Mouse (Mus musculus) Patski (cell line): Measurements from ENCODE around the gene Gm45713. TPM values are rescaled to one million over a fixed set of nuclear protein-coding genes. Genes with fewer than 3 reads are reported as not detected.

Experiments used
- ATAC-seq: fragments of 100-300 bp; one replicate; pipeline ENCODE4 v1.8.0; 2021
- CTCF ChIA-PET: fragments of 350-600 bp; sonication (Branson Sonifier 250); formaldehyde crosslinking; loops from one replicate; lab custom pipeline; 2022; ENCODE audit warnings: inconsistent platforms; lab: Charles Lee
- POLR2A ChIA-PET: fragments of 350-600 bp; sonication (Branson Sonifier 250); formaldehyde crosslinking; loops from one replicate; lab custom pipeline; 2022; ENCODE audit warnings: antibody characterized with exemption, inconsistent platforms; lab: Charles Lee
- DNase-seq: peaks from one replicate; pipeline ENCODE4 v3.0.0-alpha.2; 2011; ENCODE audit warnings: low read depth, low spot score
- H3K27me3 ChIP-seq: fragments of 371-371 bp; one replicate; pipeline ENCODE4 v1.5.1; 2021
- CTCF ChIP-seq: fragments of 100-300 bp; IDR thresholded peaks from one replicate; pipeline ENCODE4 v1.5.1; 2021
- in situ Hi-C: fragments of 300-500 bp; cut with MboI; formaldehyde crosslinking; loops from 3 replicates; pipeline ENCODE4 v1.11.1; 2018; ENCODE audit warnings: low pct_unique_long_range_greater_than_20kb, mixed read lengths
- polyA plus RNA-seq: library from polyadenylated mRNA; unstranded; gene quantifications from one replicate; pipeline ENCODE4 v1.2.3, GENCODE M21; 2021

The Gm45713 gene
- polyA plus RNA-seq, 1 experiment from 2014 or later = not detected

DNA sequence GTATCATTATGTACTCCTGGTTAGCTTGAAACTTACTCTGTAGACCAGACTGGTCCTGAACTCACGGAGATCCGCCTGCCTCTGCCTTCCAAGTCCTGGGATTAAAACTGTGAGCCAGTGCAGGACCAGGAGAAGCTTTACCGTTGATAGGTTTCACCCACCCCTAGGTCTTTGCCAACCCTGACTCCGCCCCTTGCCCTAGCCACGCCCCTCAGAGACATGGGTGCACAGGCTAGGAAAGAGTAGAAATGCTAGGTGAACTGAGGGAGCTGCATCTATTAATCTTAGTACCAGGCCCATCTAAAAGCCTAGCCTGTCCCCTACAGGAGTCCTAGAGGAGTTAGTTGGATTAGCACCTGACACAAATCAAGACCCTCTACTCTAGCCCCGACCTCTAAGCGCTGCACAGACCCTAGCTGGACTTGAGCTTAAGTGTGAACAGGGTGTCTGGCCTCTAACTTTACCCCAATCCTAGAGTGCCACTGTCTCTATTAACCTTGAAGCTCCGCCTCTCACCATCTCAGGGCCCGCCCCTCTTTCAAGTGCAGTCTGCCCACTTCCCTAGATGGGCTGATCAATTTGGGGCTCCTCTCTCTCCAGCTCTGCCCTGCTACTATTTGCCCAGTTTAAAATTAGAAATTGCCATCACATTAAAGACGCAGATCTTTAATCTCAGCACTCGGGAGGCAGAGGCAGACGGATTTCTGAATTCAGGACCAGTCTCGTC lies 45.6 kb downstream of the Gm45713 start:
- H3K27me3 ChIP-seq = no peaks in the 10 kb centered on the region
- ChIA-PET CTCF (no interaction called here), POLR2A (no interaction called here)
- ATAC-seq = no peak
- TF ChIP-seq CTCF = no peak
- in situ Hi-C loops = no loop called here
- DNase-seq = no peak

DNA sequence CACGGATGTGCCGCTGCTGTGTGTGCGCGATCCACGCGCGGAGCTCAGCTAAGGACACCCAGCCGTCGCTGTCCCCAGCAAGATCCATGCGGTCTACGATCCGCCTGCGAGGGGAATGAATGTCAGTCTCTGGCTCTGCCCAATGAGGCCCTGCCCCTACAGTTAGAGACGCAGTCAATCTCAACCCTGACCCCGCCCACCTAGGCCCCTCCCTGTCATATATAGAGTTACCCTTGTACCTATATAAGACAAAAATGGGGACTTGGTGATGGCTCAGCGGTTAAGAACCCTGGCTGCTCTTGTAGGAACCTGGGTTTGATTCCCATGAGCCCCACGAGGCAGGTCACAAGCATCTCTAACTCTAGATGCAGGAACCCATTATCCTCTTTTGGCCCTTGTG lies 47.4 kb downstream of the Gm45713 start:
- POLR2A ChIA-PET = no interaction called here
- no peak for TF ChIP-seq CTCF

DNA sequence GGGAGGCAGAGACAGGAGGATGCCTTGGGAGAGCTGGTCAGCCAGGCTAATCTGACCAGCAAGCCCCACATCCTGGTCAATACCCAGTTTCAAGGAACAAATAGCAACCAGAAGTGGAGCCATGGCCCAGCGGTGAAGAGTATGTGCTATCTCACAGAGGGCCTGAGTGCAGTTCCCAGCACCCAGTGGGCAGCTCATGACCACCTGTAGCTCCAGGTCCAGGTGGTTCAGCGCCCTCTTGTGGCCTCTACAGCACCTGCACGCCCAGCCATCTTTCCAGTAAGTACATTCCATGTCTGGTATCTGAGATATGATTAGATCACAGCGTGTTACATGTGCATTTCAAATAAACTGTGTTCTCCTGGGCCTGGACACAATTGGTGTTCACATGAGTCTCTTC lies 49.9 kb downstream of the Gm45713 start:
- in situ Hi-C loops = loop anchor here (5.0 kb wide), 1 partner anchor 36 kb away; the partner anchor contains the start of gene Rps11

More for the DNA sequence above, 47.4 kb downstream of the Gm45713 start:
- no peak for DNase-seq
- H3K27me3 ChIP-seq = no peaks in the 10 kb centered on the region
- CTCF ChIA-PET = no interaction called here
- in situ Hi-C loops = loop anchor here (5.0 kb wide), 1 partner anchor 34 kb away; the partner anchor contains the start of gene Rps11
- ATAC-seq = no peak

DNA sequence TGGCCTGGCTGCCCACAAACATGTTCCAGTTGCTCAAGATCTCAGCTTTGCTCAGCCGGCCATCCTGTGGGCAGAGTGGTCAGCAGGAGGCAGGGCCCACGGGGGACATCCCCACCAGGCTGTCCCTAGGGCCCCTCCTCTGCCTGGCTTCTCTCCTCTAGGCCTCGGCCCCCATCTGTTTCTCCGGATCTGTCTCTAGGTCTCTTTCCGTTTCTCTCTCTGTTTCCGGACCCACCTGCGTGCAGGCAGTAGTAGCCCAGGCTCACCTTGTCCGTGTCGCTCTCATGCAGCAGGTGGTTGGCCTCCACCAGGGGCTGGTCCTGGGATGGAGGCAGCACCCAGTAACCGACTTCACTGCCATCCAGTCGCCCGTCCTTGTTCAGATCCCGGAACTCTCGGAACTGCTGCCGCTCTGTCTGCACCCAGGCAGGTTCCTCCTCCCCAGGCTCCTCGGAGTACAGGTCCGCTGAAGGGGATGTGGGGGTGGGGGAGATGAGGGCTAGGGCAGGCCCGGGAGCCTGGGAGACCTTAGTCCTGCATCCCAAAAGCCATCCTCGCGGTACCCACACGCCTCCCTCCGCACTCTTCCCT lies 52.6 kb downstream of the Gm45713 start:
- no peaks in the 10 kb centered on the region for H3K27me3 ChIP-seq
- no peak for ATAC-seq
- POLR2A ChIA-PET = no interaction called here
- CTCF ChIA-PET = interaction anchor here (1.3 kb wide), 1 partner anchor 14 kb away, joined by 3 read pairs; no protein-coding TSS in a partner anchor
- in situ Hi-C loops = no loop called here
- DNase-seq = no peak
- no peak for TF ChIP-seq CTCF

More for the DNA sequence above, 49.9 kb downstream of the Gm45713 start:
- DNase-seq (no peak), ATAC-seq (no peak)
- H3K27me3 ChIP-seq = no peaks in the 10 kb centered on the region
- ChIA-PET CTCF (no interaction called here), POLR2A (no interaction called here)
- no peak for TF ChIP-seq CTCF

DNA sequence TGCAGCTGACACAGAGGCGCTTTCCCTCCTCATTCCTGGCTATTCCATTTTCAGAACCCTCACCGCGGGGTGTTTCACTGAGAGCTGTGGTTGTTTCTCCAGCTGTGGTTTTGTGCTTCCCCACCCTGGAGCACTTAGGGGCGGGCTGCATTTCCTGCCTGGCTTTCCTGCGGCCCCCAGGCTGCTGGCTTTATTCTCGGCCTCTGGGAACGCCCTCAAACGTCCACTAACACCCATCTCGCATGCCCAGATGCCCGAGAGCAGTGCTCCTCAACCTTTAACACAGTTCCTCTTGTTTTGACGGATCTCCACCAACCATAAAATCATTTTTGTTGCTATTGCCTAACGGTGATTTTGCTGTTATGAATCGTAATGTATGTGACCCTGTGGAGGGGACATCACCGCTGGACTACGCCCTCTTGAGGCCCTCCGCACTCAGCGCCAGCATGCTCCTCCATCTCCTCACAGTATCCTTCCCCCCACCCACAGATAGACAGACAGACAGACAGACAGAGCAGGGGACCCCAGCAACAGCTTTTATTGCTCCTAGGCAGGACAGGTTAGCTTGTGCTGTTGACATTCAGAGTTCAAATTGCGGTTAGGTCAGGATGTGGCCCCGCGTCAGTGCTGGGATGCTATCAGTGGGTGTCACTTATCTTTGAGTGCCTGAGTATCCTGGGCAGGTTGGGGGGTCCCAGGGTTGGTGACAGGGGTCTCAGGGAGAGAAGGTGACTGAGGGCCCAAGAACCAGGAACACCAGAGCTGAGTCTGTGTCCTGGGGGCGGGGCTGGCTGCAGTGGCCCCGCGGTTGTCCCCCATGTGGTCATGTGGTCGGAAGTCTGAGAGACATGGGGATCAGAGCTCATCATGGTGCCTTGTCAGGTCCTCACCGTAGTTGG lies 53.4 kb downstream of the Gm45713 start:
- ChIA-PET CTCF (interaction anchor here (1.3 kb wide), 1 partner anchor 15 kb away, joined by 3 read pairs; no protein-coding TSS in a partner anchor), POLR2A (no interaction called here)
- no peak for TF ChIP-seq CTCF
- DNase-seq (no peak), ATAC-seq (no peak)
- in situ Hi-C loops = no loop called here
- no peaks in the 10 kb centered on the region for H3K27me3 ChIP-seq

DNA sequence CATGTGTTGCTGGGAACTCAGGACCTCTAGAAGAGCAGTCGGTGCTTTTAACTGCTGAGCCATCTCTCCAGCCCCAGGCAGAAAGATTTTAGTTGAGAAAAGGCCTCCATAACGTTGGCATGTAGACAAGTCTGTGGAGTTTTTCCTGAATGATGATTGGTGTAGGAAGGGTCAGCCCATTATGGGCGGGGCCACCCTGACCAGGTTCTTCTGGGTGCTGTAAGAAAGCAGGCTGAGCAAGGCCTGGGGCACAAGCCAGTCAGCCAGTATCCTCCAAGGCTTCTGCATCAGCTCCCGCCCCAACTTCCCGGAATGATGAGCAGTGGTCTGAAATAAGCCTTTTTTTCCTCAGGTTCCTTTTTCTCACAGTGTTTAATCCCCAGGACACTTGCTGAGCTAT lies 55.0 kb downstream of the Gm45713 start:
- in situ Hi-C loops = no loop called here
- no peak for TF ChIP-seq CTCF
- DNase-seq = no peak
- no peaks in the 10 kb centered on the region for H3K27me3 ChIP-seq
- CTCF ChIA-PET = interaction anchor here (1.1 to 1.7 kb wide), 3 partner anchors 8 to 95 kb away, joined by 4 to 7 read pairs (median 4); partner anchors contain the start of gene Prmt1
- POLR2A ChIA-PET = no interaction called here
- ATAC-seq = no peak

DNA sequence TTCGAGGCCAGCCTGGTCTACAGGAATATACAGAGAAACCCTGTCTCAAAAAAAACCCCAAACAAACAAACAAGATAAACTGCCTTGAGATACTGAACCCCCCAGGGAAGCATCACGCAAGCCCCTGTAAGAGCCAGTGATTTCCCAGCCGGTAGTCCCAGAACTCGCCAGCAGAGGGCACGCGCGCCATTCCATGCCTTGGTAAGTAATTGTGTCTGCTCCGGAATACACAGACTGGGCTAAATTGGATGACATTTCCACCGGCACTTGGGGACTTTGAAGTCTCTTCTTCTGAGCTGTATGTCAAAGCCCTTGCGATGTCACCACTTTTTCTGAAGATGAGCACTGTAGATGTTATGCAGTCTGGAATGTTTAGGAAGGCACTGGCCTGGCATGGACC lies 56.2 kb downstream of the Gm45713 start:
- in situ Hi-C loops = no loop called here
- no peaks in the 10 kb centered on the region for H3K27me3 ChIP-seq
- ATAC-seq = no peak
- no peak for DNase-seq
- CTCF ChIA-PET = interaction anchor here (0.9 to 2.1 kb wide), 5 partner anchors 10 to 94 kb away, joined by 3 to 7 read pairs (median 4); partner anchors contain the start of gene Prmt1
- TF ChIP-seq CTCF = no peak
- POLR2A ChIA-PET = no interaction called here

- ChIA-PET CTCF (interaction anchor here (2.1 kb wide), 1 partner anchor 10 kb away, joined by 6 read pairs; no protein-coding TSS in a partner anchor), POLR2A (no interaction called here)
- no peaks in the 10 kb centered on the region for H3K27me3 ChIP-seq
- ATAC-seq (no peak), DNase-seq (no peak)
- no peak for TF ChIP-seq CTCF
- in situ Hi-C loops = no loop called here
Observed at GRCm38 (mm10) chr7:45078513-45078912, 57.5 kb downstream of the Gm45713 start.

DNA sequence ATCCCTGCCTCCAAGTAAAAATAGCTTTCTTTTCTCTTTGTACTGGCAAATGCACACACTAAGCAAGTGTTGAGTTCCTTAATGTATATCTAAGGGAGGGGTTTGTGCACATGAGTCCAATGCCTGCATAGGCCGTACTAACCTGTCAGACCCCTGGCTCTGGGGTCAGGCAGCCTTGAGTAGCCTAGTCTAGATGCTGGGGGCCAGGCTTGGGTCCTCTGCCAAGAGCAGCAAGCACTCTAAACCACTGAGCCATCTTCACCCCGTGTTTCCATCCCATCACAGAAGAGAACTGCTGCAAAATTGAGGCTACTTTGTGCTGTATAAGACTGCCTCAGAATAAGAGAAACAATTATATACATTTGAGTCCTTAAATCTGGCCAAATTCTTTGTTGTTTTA lies 58.2 kb downstream of the Gm45713 start:
- no peaks in the 10 kb centered on the region for H3K27me3 ChIP-seq
- ChIA-PET CTCF (no interaction called here), POLR2A (no interaction called here)
- TF ChIP-seq CTCF = no peak
- in situ Hi-C loops = no loop called here
- DNase-seq (no peak), ATAC-seq (no peak)

DNA sequence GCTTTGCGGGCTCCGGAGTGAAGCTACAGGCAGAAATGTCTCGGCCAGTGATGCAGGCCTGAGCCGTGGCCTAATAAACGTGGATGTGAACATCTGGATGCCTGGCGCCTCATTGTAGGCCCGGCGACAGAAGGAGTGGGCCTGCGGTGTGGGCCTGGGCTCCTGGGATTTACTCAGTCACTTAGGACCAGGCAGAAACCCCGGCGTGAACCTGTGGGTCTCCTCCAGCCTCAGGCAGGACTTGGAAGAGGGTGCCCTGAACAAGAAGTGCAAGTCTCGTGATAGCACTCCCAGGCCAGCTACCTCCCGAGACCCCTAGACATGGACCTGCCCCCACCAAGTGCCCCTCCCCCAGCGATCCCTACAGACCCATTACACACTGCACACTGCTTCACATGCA lies 58.7 kb downstream of the Gm45713 start:
- POLR2A ChIA-PET = no interaction called here
- CTCF ChIA-PET = no interaction called here
- TF ChIP-seq CTCF = no peak
- DNase-seq (no peak), ATAC-seq (no peak)
- in situ Hi-C loops = no loop called here
- no peaks in the 10 kb centered on the region for H3K27me3 ChIP-seq
